ENCODE assay signal across 8 mouse cellular contexts in genomic region chr8:62950709-62951108, GRCm38 (mm10). TPM values are rescaled to one million over a fixed set of nuclear protein-coding genes. Genes with fewer than 3 reads are reported as not detected.
A peak's percentile ranks its signal among the peaks of the same experiment; 100 is the strongest.
DNase-seq lines count a peak whose midpoint lies in the region; ATAC-seq and TF ChIP-seq lines count a peak whose summit lies in the region.

TSS of gene Spock3 (plus strand) at chr8:62951009.

- no peak within 1 kb of the TSS for H3K27ac ChIP-seq in heart, embryonic 11.5 days (ENCODE audit: low read depth, low read length)
- no peak within 1 kb of the TSS for H3K27ac ChIP-seq in ES-Bruce4 (ENCODE audit: insufficient read depth, low read length)
- H3K27ac ChIP-seq in hindbrain, embryonic 12.5 days = peak within 1 kb of the TSS; percentile 80
- H3K27ac ChIP-seq in limb, embryonic 15.5 days = no peak within 1 kb of the TSS

- H3K9ac ChIP-seq in heart, embryonic 11.5 days (ENCODE audit: low read depth, low read length) = peak within 1 kb of the TSS; percentile 59
- H3K9ac ChIP-seq in ES-Bruce4 (ENCODE audit: low read depth, poor library complexity, severe bottlenecking) = peak within 1 kb of the TSS; percentile 27; the same call in 1 of the 2 replicates
- H3K9ac ChIP-seq in hindbrain, embryonic 12.5 days = peak within 1 kb of the TSS; percentile 75
- H3K9ac ChIP-seq in limb, embryonic 15.5 days = peak within 1 kb of the TSS; percentile 31; the same call in 1 of the 2 replicates

- TF ChIP-seq EP300 in ES-Bruce4 (IDR thresholded peaks at IDR 0.05; ENCODE audit: insufficient read depth, low read depth, low read length) = no peak

- WGBS in heart, embryonic 11.5 days (ENCODE audit: insufficient replicate concordance) = 37% methylated on average over 2 of the region's 2 CpGs
- 33% methylated on average over 2 of the region's 2 CpGs for WGBS in hindbrain, embryonic 12.5 days
- 36% methylated on average over 2 of the region's 2 CpGs for WGBS in limb, embryonic 15.5 days

- H3K27me3 ChIP-seq in heart, embryonic 11.5 days (ENCODE audit: control insufficient read depth, insufficient read depth, low read length) = peaks cover 7% of the 10 kb centered on the region
- H3K27me3 ChIP-seq in ES-Bruce4 (ENCODE audit: control insufficient read depth, insufficient read depth, low read length, poor library complexity, severe bottlenecking) = peaks cover 20% of the 10 kb centered on the region
- H3K27me3 ChIP-seq in hindbrain, embryonic 12.5 days = no peaks in the 10 kb centered on the region
- no peaks in the 10 kb centered on the region for H3K27me3 ChIP-seq in limb, embryonic 15.5 days

- H3K4me1 ChIP-seq in heart, embryonic 11.5 days (ENCODE audit: control insufficient read depth, insufficient read depth, low read length) = no peaks in the 10 kb centered on the region
- no peaks in the 10 kb centered on the region for H3K4me1 ChIP-seq in ES-Bruce4 (ENCODE audit: control insufficient read depth, insufficient read depth, low read length)
- peaks cover 6% of the 10 kb centered on the region; the same call in 1 of the 2 replicates for H3K4me1 ChIP-seq in hindbrain, embryonic 12.5 days
- H3K4me1 ChIP-seq in limb, embryonic 15.5 days = peaks cover 12% of the 10 kb centered on the region; the same call in 1 of the 2 replicates

- no peaks in the 10 kb centered on the region for H3K9me3 ChIP-seq in heart, embryonic 11.5 days (replicated peaks; ENCODE audit: control insufficient read depth, low read length)
- H3K9me3 ChIP-seq in ES-Bruce4 (replicated peaks; ENCODE audit: control insufficient read depth, insufficient read depth, low read length, poor library complexity, severe bottlenecking) = no peaks in the 10 kb centered on the region
- H3K9me3 ChIP-seq in hindbrain, embryonic 12.5 days (replicated peaks) = no peaks in the 10 kb centered on the region
- no peaks in the 10 kb centered on the region for H3K9me3 ChIP-seq in limb, embryonic 15.5 days

- no peaks in the 10 kb centered on the region for H3K36me3 ChIP-seq in heart, embryonic 11.5 days (ENCODE audit: control insufficient read depth, insufficient read depth, low read length)
- H3K36me3 ChIP-seq in ES-Bruce4 (ENCODE audit: control insufficient read depth, insufficient read depth, low read length, poor library complexity, severe bottlenecking) = no peaks in the 10 kb centered on the region
- no peaks in the 10 kb centered on the region for H3K36me3 ChIP-seq in hindbrain, embryonic 12.5 days
- no peaks in the 10 kb centered on the region for H3K36me3 ChIP-seq in limb, embryonic 15.5 days

- no peak for ATAC-seq in heart, embryonic 11.5 days (replicated peaks; ENCODE audit: insufficient number of reproducible peaks, low FRiP score, low TSS enrichment)
- ATAC-seq in hindbrain, embryonic 12.5 days (ENCODE audit: low FRiP score) = no peak
- ATAC-seq in limb, embryonic 15.5 days (ENCODE audit: insufficient number of reproducible peaks, low FRiP score, low TSS enrichment, low read depth) = no peak
- ATAC-seq in frontal cortex, adult (ENCODE audit: low TSS enrichment) = no peak

- peak within 1 kb of the TSS; percentile 97 for H3K4me2 ChIP-seq in heart, embryonic 11.5 days
- H3K4me2 ChIP-seq in hindbrain, embryonic 12.5 days (replicated peaks) = peak within 1 kb of the TSS; percentile 88
- H3K4me2 ChIP-seq in limb, embryonic 15.5 days = peak within 1 kb of the TSS; percentile 88

- no peak for DNase-seq in heart, adult 18-20 months
- no peak for DNase-seq in spleen, adult 12 weeks (ENCODE audit: low spot score)
- DNase-seq in embryo, embryonic 10 days (ENCODE audit: low spot score) = no peak

- TF ChIP-seq CTCF in ES-Bruce4 (IDR thresholded peaks at IDR 0.05; ENCODE audit: low read depth, low read length) = no peak

- TF ChIP-seq POLR2A in ES-Bruce4 (IDR thresholded peaks at IDR 0.05; ENCODE audit: insufficient read depth, low read length) = no peak

- peak within 1 kb of the TSS; percentile 63 for H3K4me3 ChIP-seq in heart, embryonic 11.5 days (ENCODE audit: low read depth, low read length)
- H3K4me3 ChIP-seq in ES-Bruce4 (ENCODE audit: low read depth, low read length) = peak within 1 kb of the TSS; percentile 52
- H3K4me3 ChIP-seq in hindbrain, embryonic 12.5 days = peak within 1 kb of the TSS; percentile 66
- H3K4me3 ChIP-seq in limb, embryonic 15.5 days = peak within 1 kb of the TSS; percentile 50

RNA-seq across cellular contexts. Expression of gene Spock3, which starts in this region (rescaled TPM):
- polyA plus RNA-seq in heart, embryonic 11.5 days (2014; fragmentation: Nextera tagmentation; extraction: Ambion mirVana) = 2.5 and 2.6 TPM in 2 replicates
- total RNA-seq in heart, adult 18-20 months (2021) = under 1 TPM; 0.17 to 0.18 TPM
- not detected in 2 replicates for polyA plus RNA-seq in ES-Bruce4 (2011; ENCODE audit: insufficient read depth, insufficient read length, low read depth, missing spikeins)
- 31.6 and 36.8 TPM in 2 replicates for polyA plus RNA-seq in hindbrain, embryonic 12.5 days (2016; fragmentation: Nextera tagmentation; extraction: Ambion mirVana)
- polyA plus RNA-seq in limb, embryonic 15.5 days (2015; fragmentation: Nextera tagmentation; extraction: Ambion mirVana) = 10.5 and 12.4 TPM in 2 replicates
